Mouse (Mus musculus) mesoderm, embryonic 11.5 days (tissue): Measurements from ENCODE around the gene Gmnn.

Experiments
- DNase-seq: peaks from one replicate; pipeline ENCODE4 v3.0.0-alpha.2; 2012; ENCODE audit warnings: low read depth, low spot score

Gmnn gene

DNA sequence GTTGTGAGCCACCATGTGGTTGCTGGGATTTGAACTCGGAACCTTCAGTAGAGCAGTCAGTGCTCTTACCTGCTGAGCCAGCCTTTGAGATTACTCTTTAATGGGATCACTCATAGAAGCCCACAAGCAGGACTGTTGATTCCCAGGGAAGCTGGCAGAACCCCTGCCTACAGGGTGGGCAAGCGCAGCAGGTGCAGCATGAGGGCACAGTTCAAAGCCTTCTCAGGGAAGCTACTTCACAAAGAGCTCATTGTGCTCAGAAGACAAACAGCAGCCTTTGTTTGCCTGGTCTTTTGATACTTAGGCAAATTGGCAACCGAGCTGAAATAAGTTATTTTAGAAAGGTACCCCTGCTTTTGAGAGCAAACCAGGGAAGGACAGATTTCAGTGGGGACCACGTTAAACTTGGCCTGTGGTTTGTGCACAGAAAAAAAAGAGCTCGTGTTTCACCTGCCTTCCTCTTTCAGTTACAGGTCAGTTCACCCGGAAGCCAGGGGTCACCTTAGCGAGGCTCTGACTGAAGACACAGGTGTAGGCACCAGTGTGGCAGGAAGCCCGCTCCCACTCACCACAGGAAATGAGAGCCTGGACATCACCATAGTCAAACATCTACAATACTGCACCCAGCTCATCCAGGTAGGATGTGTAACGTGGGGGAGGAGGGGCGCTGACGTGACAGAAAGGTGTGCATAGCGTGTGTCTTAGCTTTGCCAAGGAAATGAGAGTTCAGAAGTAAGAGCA is 51.9 kb downstream of the Gmnn start:
- DNase-seq: no peak

- no peak for DNase-seq
These were observed 59.6 kb downstream of the Gmnn start for GRCm38 (mm10) chr13:24702128-24702527.
